Mouse (Mus musculus): ENCODE results near the gene Maml2.

DNA sequence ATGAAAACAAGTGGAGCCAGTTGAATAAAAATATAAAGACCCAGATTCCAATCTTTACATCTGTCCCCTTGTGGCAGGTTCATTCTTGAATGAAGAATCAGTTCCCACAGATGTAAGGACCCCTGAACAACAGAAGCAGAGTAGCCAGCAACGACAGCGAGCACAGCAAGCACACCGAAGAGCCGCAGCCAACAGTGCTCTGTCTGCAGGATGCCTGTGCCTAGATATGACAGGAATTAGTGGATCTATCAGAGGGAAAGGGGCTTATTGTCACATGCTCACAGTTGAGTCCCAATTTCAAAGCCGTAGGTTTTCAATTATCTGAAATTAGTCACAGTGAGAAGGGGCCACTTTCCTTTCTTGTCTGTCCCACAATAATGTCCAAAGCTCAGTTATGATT, 238.0 kb downstream of the Maml2 start:
- TF ChIP-seq HCFC1 (IDR thresholded peaks at IDR 0.05; ENCODE audit: borderline replicate concordance, insufficient read depth, low read length), result no peak
- TF ChIP-seq CHD2 (IDR thresholded peaks at IDR 0.05; ENCODE audit: low read depth, low read length), result no peak
